In genomic region chr1:134555871-134556670, GRCm38 (mm10) we compare ENCODE assay signal across 8 mouse cellular contexts. TPM values are rescaled to one million over a fixed set of nuclear protein-coding genes. Genes with fewer than 3 reads are reported as not detected.
DNase-seq lines count a peak whose midpoint lies in the region; ATAC-seq and TF ChIP-seq lines count a peak whose summit lies in the region.

No protein-coding gene starts in this region.

- TF ChIP-seq CTCF in lung, postnatal 0 days (IDR thresholded peaks at IDR 0.05): peak; percentile 3
- TF ChIP-seq CTCF in olfactory bulb, adult 2 months (IDR thresholded peaks at IDR 0.05; ENCODE audit: insufficient read depth, low read depth, low read length): no peak

- WGBS in embryonic facial prominence, embryonic 15.5 days: under 1% methylated on average over 46 of the region's 46 CpGs
- WGBS in hindbrain, embryonic 10.5 days: under 1% methylated on average over 46 of the region's 46 CpGs
- WGBS in lung, postnatal 0 days: under 1% methylated on average over 43 of the region's 46 CpGs
- under 1% methylated on average over 46 of the region's 46 CpGs for WGBS in olfactory bulb, adult 2 months

- H3K4me3 ChIP-seq in embryonic facial prominence, embryonic 15.5 days (replicated peaks): peak overlapping the region; percentile 69
- peak overlapping the region; percentile 62 for H3K4me3 ChIP-seq in hindbrain, embryonic 10.5 days
- peak overlapping the region; percentile 53 for H3K4me3 ChIP-seq in lung, postnatal 0 days (ENCODE audit: low read depth, low read length)
- peak overlapping the region; percentile 79 for H3K4me3 ChIP-seq in olfactory bulb, adult 2 months (ENCODE audit: insufficient read depth, low read depth, low read length)

- ATAC-seq in embryonic facial prominence, embryonic 15.5 days (ENCODE audit: insufficient number of reproducible peaks, low FRiP score, low TSS enrichment, low read depth): peak; percentile 60
- peak; percentile 5 for ATAC-seq in lung, postnatal 0 days

- H3K4me2 ChIP-seq in embryonic facial prominence, embryonic 15.5 days (replicated peaks): peak overlapping the region; percentile 85
- H3K4me2 ChIP-seq in lung, postnatal 0 days (replicated peaks; ENCODE audit: low read depth, low read length): peak overlapping the region; percentile 96

- H3K9me3 ChIP-seq in embryonic facial prominence, embryonic 15.5 days (replicated peaks): no peaks in the 10 kb centered on the region
- no peaks in the 10 kb centered on the region for H3K9me3 ChIP-seq in hindbrain, embryonic 10.5 days
- no peaks in the 10 kb centered on the region for H3K9me3 ChIP-seq in lung, postnatal 0 days (ENCODE audit: low read length)

- TF ChIP-seq EP300 in lung, postnatal 0 days (IDR thresholded peaks at IDR 0.05): no peak

- H3K27ac ChIP-seq in embryonic facial prominence, embryonic 15.5 days (replicated peaks): peak overlapping the region; percentile 95
- H3K27ac ChIP-seq in hindbrain, embryonic 10.5 days: peak overlapping the region; percentile 93
- H3K27ac ChIP-seq in lung, postnatal 0 days (ENCODE audit: low read length): peak overlapping the region; percentile 82
- H3K27ac ChIP-seq in olfactory bulb, adult 2 months (ENCODE audit: insufficient read depth, low read depth, low read length): peak overlapping the region; percentile 86

- peak; percentile 9 to 48 for DNase-seq in B cell, adult 2 months
- peak; percentile 79 for DNase-seq in R1 (ENCODE audit: low read depth, low spot score)
- peak; percentile 30 for DNase-seq in hindbrain, embryonic 10.5 days (ENCODE audit: low spot score)
- peak; percentile 76 to 79 for DNase-seq in layer of hippocampus, postnatal 10 days (ENCODE audit: low spot score in 2 of 2)
- DNase-seq in lung, postnatal 0 days (ENCODE audit: low spot score): peak; percentile 62
- peak; percentile 87 for DNase-seq in thymus, postnatal 4 days

- no peaks in the 10 kb centered on the region for H3K36me3 ChIP-seq in embryonic facial prominence, embryonic 15.5 days
- H3K36me3 ChIP-seq in hindbrain, embryonic 10.5 days: no peaks in the 10 kb centered on the region
- H3K36me3 ChIP-seq in lung, postnatal 0 days (ENCODE audit: insufficient read depth, low read length): no peaks in the 10 kb centered on the region

- H3K9ac ChIP-seq in embryonic facial prominence, embryonic 15.5 days: peak overlapping the region; percentile 74
- H3K9ac ChIP-seq in lung, postnatal 0 days (replicated peaks; ENCODE audit: low read depth): peak overlapping the region; percentile 54

- peaks cover 6% of the 10 kb centered on the region for H3K4me1 ChIP-seq in embryonic facial prominence, embryonic 15.5 days
- H3K4me1 ChIP-seq in hindbrain, embryonic 10.5 days (replicated peaks): peaks cover 33% of the 10 kb centered on the region
- H3K4me1 ChIP-seq in lung, postnatal 0 days (ENCODE audit: insufficient read depth, low read depth, low read length): peaks cover 11% of the 10 kb centered on the region; the same call in 1 of the 2 replicates
- peaks cover 8% of the 10 kb centered on the region for H3K4me1 ChIP-seq in olfactory bulb, adult 2 months (ENCODE audit: control insufficient read depth, insufficient read depth, low read length)

- H3K27me3 ChIP-seq in embryonic facial prominence, embryonic 15.5 days: no peaks in the 10 kb centered on the region
- H3K27me3 ChIP-seq in hindbrain, embryonic 10.5 days (ENCODE audit: insufficient read depth, poor library complexity, severe bottlenecking): peaks cover 11% of the 10 kb centered on the region
- no peaks in the 10 kb centered on the region for H3K27me3 ChIP-seq in lung, postnatal 0 days (replicated peaks; ENCODE audit: insufficient read depth, low read length)

- TF ChIP-seq POLR2A in olfactory bulb, adult 2 months (IDR thresholded peaks at IDR 0.05; ENCODE audit: insufficient read depth, low read depth, low read length): no peak

RNA-seq across cellular contexts. Expression of gene Kdm5b, which starts 3.9 kb away (rescaled TPM):
- 73.5 and 76.0 TPM in 2 replicates for polyA plus RNA-seq in embryonic facial prominence, embryonic 15.5 days (2015; fragmentation: Nextera tagmentation; extraction: Ambion mirVana)
- polyA plus RNA-seq in hindbrain, embryonic 10.5 days (2016; fragmentation: Nextera tagmentation; extraction: Ambion mirVana): 69.9 and 71.6 TPM in 2 replicates
- total RNA-seq in layer of hippocampus, postnatal 10 days (2021): 10 to 100 TPM; 74.6 to 75.4 TPM
- polyA plus RNA-seq in lung, postnatal 0 days (2015; fragmentation: Nextera tagmentation; extraction: Ambion mirVana): 33.3 and 37.5 TPM in 2 replicates
- 557 TPM in 1 of 2 replicates, not detected in the other for polyA plus RNA-seq in olfactory bulb, adult 2 months (2012; ENCODE audit: insufficient read depth, insufficient read length, low replicate concordance, missing spikeins)

RNA-seq across cellular contexts. Expression of gene Mgat4e, which starts 6.6 kb away (rescaled TPM):
- not detected in 2 replicates for polyA plus RNA-seq in embryonic facial prominence, embryonic 15.5 days (2015; fragmentation: Nextera tagmentation; extraction: Ambion mirVana)
- not detected in 2 replicates for polyA plus RNA-seq in hindbrain, embryonic 10.5 days (2016; fragmentation: Nextera tagmentation; extraction: Ambion mirVana)
- total RNA-seq in layer of hippocampus, postnatal 10 days (2021): not detected
- not detected in 2 replicates for polyA plus RNA-seq in lung, postnatal 0 days (2015; fragmentation: Nextera tagmentation; extraction: Ambion mirVana)
- not detected in 2 replicates for polyA plus RNA-seq in olfactory bulb, adult 2 months (2012; ENCODE audit: insufficient read depth, insufficient read length, low replicate concordance, missing spikeins)

Comparison
In these comparisons a context has a peak if more than half of its experiments do, and no peak if none do; other contexts are left out.
1. Peak in every context shown above with its lines: DNase-seq, ATAC-seq, H3K4me3 ChIP-seq and H3K27ac ChIP-seq.
2. DNase-seq: peak in every context shown above with its lines; median percentile 87 in thymus, postnatal 4 days; 79 in R1; 78 in layer of hippocampus, postnatal 10 days; 62 in lung, postnatal 0 days; 30 in hindbrain, embryonic 10.5 days; 28 in B cell, adult 2 months.